Mouse (Mus musculus) heart, adult 18-20 months (tissue): ENCODE data around the gene Fam32a. TPM values are rescaled to one million over a fixed set of nuclear protein-coding genes. Genes with fewer than 3 reads are reported as not detected.

Experiments
- total RNA-seq, 2 experiments: library from RNA; stranded (reverse); gene quantifications; 2 replicates each; pipeline ENCODE4 v1.2.3; 2021

The Fam32a gene
- total RNA-seq, 2 experiments from 2014 or later = 20.2 to 23.1 TPM

Other genes starting within 250 kb of the Fam32a start
- gene Cyp4f18, start 210.1 kb upstream of the Fam32a start, total RNA-seq = 1 to 10 TPM in 1 of 2 experiments, under 1 TPM in 1; 0.69 to 2.7 TPM
- gene Olfr372, start 178.5 kb upstream of the Fam32a start, total RNA-seq = not detected
- gene Olfr373, start 136.6 kb upstream of the Fam32a start, total RNA-seq = not detected
- not detected for gene Olfr374, start 112.7 kb upstream of the Fam32a start, total RNA-seq
- gene Tpm4, start 84.8 kb upstream of the Fam32a start, total RNA-seq = 100 to 1,000 TPM in 1 of 2 experiments, 10 to 100 TPM in 1; 89.1 to 107 TPM
- 10 to 100 TPM; 20.0 to 25.1 TPM for gene Rab8a, start 58.5 kb upstream of the Fam32a start, total RNA-seq
- under 1 TPM in 1 of 2 experiments, not detected in 1; 0.51 TPM for gene Hsh2d, start 30.1 kb upstream of the Fam32a start, total RNA-seq
- gene Cib3, start 6.9 kb upstream of the Fam32a start, total RNA-seq = 1 to 10 TPM in 1 of 2 experiments, under 1 TPM in 1; 0.62 to 1.7 TPM
- not detected for gene Gm11034, start 6.1 kb upstream of the Fam32a start, total RNA-seq
- gene Ap1m1, start 20.3 kb downstream of the Fam32a start, total RNA-seq = 10 to 100 TPM; 46.0 to 51.8 TPM
- gene Gm10282, start 85.5 kb downstream of the Fam32a start, total RNA-seq = 1 to 10 TPM; 5.9 to 9.5 TPM
- gene Klf2, start 99.3 kb downstream of the Fam32a start, total RNA-seq = 10 to 100 TPM; 74.3 to 76.9 TPM
- 10 to 100 TPM; 35.5 to 41.0 TPM for gene Eps15l1, start 201.7 kb downstream of the Fam32a start, total RNA-seq
- gene Calr3, start 224.1 kb downstream of the Fam32a start, total RNA-seq = 10 to 100 TPM; 17.0 to 24.2 TPM
- gene 1700030K09Rik, start 224.2 kb downstream of the Fam32a start, total RNA-seq = 1 to 10 TPM; 4.6 to 5.0 TPM